Mouse (Mus musculus): ENCODE measurements at regions not wholly inside any gene's neighbourhood (a gene's known extent, or its start where the extent isn't known, plus 50 kb on each side); places are given as distances from the start of the nearest gene placed in this dataset.

GRCm38 (mm10) chr13:46040062-46040461 is 75.3 kb upstream of the Atxn1 start:
- H3K4me1 ChIP-seq (ENCODE audit: control insufficient read depth, insufficient read depth, low read length) = peaks cover 4% of the 10 kb centered on the region; the same call in 1 of the 2 replicates
- no peak for ATAC-seq (ENCODE audit: insufficient read depth, low FRiP score, low TSS enrichment)
- no peak overlapping the region for H3K9ac ChIP-seq (ENCODE audit: low read length)
- no peaks in the 10 kb centered on the region for H3K9me3 ChIP-seq (ENCODE audit: control insufficient read depth, low read length)
- H3K4me3 ChIP-seq (ENCODE audit: low read depth, low read length) = no peak overlapping the region
- H3K27ac ChIP-seq (ENCODE audit: low read depth, low read length) = no peak overlapping the region
- H3K4me2 ChIP-seq (ENCODE audit: low read depth) = no peak overlapping the region
- no peaks in the 10 kb centered on the region for H3K36me3 ChIP-seq (ENCODE audit: control insufficient read depth, insufficient read depth, low read length)
- H3K27me3 ChIP-seq (ENCODE audit: control insufficient read depth, insufficient read depth, low read length) = no peaks in the 10 kb centered on the region
- DNase-seq (ENCODE audit: low spot score) = no peak
- WGBS = 87% methylated on average over 5 of the region's 5 CpGs

- WGBS = 25% methylated on average over 10 of the region's 10 CpGs
- no peak for ATAC-seq (ENCODE audit: insufficient read depth, low FRiP score, low TSS enrichment)
- no peak for DNase-seq (ENCODE audit: low spot score)
- H3K4me3 ChIP-seq (ENCODE audit: low read depth, low read length) = no peak overlapping the region
- H3K27me3 ChIP-seq (ENCODE audit: control insufficient read depth, insufficient read depth, low read length) = no peaks in the 10 kb centered on the region
- H3K36me3 ChIP-seq (ENCODE audit: control insufficient read depth, insufficient read depth, low read length) = no peaks in the 10 kb centered on the region
- peak overlapping the region; percentile 29; the same call in 1 of the 2 replicates for H3K9ac ChIP-seq (ENCODE audit: low read length)
- H3K9me3 ChIP-seq (ENCODE audit: control insufficient read depth, low read length) = no peaks in the 10 kb centered on the region
- H3K27ac ChIP-seq (ENCODE audit: low read depth, low read length) = no peak overlapping the region
- peaks cover 4% of the 10 kb centered on the region; the same call in 1 of the 2 replicates for H3K4me1 ChIP-seq (ENCODE audit: control insufficient read depth, insufficient read depth, low read length)
- no peak overlapping the region for H3K4me2 ChIP-seq (ENCODE audit: low read depth)
Observed at GRCm38 (mm10) chr13:46038441-46039331, 73.9 kb upstream of the Atxn1 start.

GRCm38 (mm10) chr13:46032281-46032680 is 67.5 kb upstream of the Atxn1 start:
- Histone ChIP-seq H3K4me1 (ENCODE audit: control insufficient read depth, insufficient read depth, low read length) (no peaks in the 10 kb centered on the region), H3K27me3 (ENCODE audit: control insufficient read depth, insufficient read depth, low read length) (no peaks in the 10 kb centered on the region), H3K27ac (ENCODE audit: low read depth, low read length) (no peak overlapping the region), H3K4me3 (ENCODE audit: low read depth, low read length) (no peak overlapping the region), H3K9ac (ENCODE audit: low read length) (no peak overlapping the region), H3K9me3 (ENCODE audit: control insufficient read depth, low read length) (no peaks in the 10 kb centered on the region), H3K4me2 (ENCODE audit: low read depth) (no peak overlapping the region), H3K36me3 (ENCODE audit: control insufficient read depth, insufficient read depth, low read length) (no peaks in the 10 kb centered on the region)
- DNase-seq (ENCODE audit: low spot score) (no peak), ATAC-seq (ENCODE audit: insufficient read depth, low FRiP score, low TSS enrichment) (no peak)
- 83% methylated on average over 2 of the region's 2 CpGs for WGBS

GRCm38 (mm10) chr13:46026018-46026417 is 61.2 kb upstream of the Atxn1 start:
- Histone ChIP-seq H3K36me3 (ENCODE audit: control insufficient read depth, insufficient read depth, low read length) (no peaks in the 10 kb centered on the region), H3K9ac (ENCODE audit: low read length) (no peak overlapping the region), H3K27ac (ENCODE audit: low read depth, low read length) (no peak overlapping the region), H3K9me3 (ENCODE audit: control insufficient read depth, low read length) (no peaks in the 10 kb centered on the region), H3K27me3 (ENCODE audit: control insufficient read depth, insufficient read depth, low read length) (no peaks in the 10 kb centered on the region), H3K4me2 (ENCODE audit: low read depth) (no peak overlapping the region), H3K4me3 (ENCODE audit: low read depth, low read length) (no peak overlapping the region), H3K4me1 (ENCODE audit: control insufficient read depth, insufficient read depth, low read length) (no peaks in the 10 kb centered on the region; the same call in 1 of the 2 replicates)
- ATAC-seq (ENCODE audit: insufficient read depth, low FRiP score, low TSS enrichment) = no peak
- DNase-seq (ENCODE audit: low spot score) = no peak
- 48% methylated on average over 2 of the region's 2 CpGs for WGBS

GRCm38 (mm10) chr13:46023630-46024041 is 58.8 kb upstream of the Atxn1 start:
- no peak overlapping the region for H3K4me3 ChIP-seq (ENCODE audit: low read depth, low read length)
- no peaks in the 10 kb centered on the region for H3K36me3 ChIP-seq (ENCODE audit: control insufficient read depth, insufficient read depth, low read length)
- no peak overlapping the region for H3K27ac ChIP-seq (ENCODE audit: low read depth, low read length)
- H3K4me2 ChIP-seq (ENCODE audit: low read depth) = no peak overlapping the region
- no peaks in the 10 kb centered on the region; the same call in 1 of the 2 replicates for H3K4me1 ChIP-seq (ENCODE audit: control insufficient read depth, insufficient read depth, low read length)
- no peaks in the 10 kb centered on the region for H3K9me3 ChIP-seq (ENCODE audit: control insufficient read depth, low read length)
- DNase-seq (ENCODE audit: low spot score) (no peak), ATAC-seq (ENCODE audit: insufficient read depth, low FRiP score, low TSS enrichment) (no peak)
- H3K9ac ChIP-seq (ENCODE audit: low read length) = no peak overlapping the region
- no peaks in the 10 kb centered on the region for H3K27me3 ChIP-seq (ENCODE audit: control insufficient read depth, insufficient read depth, low read length)
- 72% methylated on average over 5 of the region's 5 CpGs for WGBS

- H3K27me3 ChIP-seq (ENCODE audit: control insufficient read depth, insufficient read depth, low read length) = no peaks in the 10 kb centered on the region
- H3K9ac ChIP-seq (ENCODE audit: low read length) = no peak overlapping the region
- ATAC-seq (ENCODE audit: insufficient read depth, low FRiP score, low TSS enrichment) (no peak), DNase-seq (ENCODE audit: low spot score) (no peak)
- no peak overlapping the region for H3K27ac ChIP-seq (ENCODE audit: low read depth, low read length)
- no peak overlapping the region for H3K4me3 ChIP-seq (ENCODE audit: low read depth, low read length)
- H3K4me2 ChIP-seq (ENCODE audit: low read depth) = no peak overlapping the region
- H3K4me1 ChIP-seq (ENCODE audit: control insufficient read depth, insufficient read depth, low read length) = no peaks in the 10 kb centered on the region; the same call in 1 of the 2 replicates
- H3K36me3 ChIP-seq (ENCODE audit: control insufficient read depth, insufficient read depth, low read length) = no peaks in the 10 kb centered on the region
- no peaks in the 10 kb centered on the region for H3K9me3 ChIP-seq (ENCODE audit: control insufficient read depth, low read length)
- 57% methylated on average over 5 of the region's 5 CpGs for WGBS
Observed at GRCm38 (mm10) chr13:46023187-46023586, 58.4 kb upstream of the Atxn1 start.

- Histone ChIP-seq H3K4me3 (ENCODE audit: low read depth, low read length) (no peak overlapping the region), H3K36me3 (ENCODE audit: control insufficient read depth, insufficient read depth, low read length) (no peaks in the 10 kb centered on the region), H3K27me3 (ENCODE audit: control insufficient read depth, insufficient read depth, low read length) (no peaks in the 10 kb centered on the region), H3K9ac (ENCODE audit: low read length) (no peak overlapping the region), H3K4me1 (ENCODE audit: control insufficient read depth, insufficient read depth, low read length) (no peaks in the 10 kb centered on the region; the same call in 1 of the 2 replicates), H3K4me2 (ENCODE audit: low read depth) (no peak overlapping the region), H3K9me3 (ENCODE audit: control insufficient read depth, low read length) (no peaks in the 10 kb centered on the region), H3K27ac (ENCODE audit: low read depth, low read length) (no peak overlapping the region)
- DNase-seq (ENCODE audit: low spot score) = no peak
- 83% methylated on average over 6 of the region's 6 CpGs for WGBS
- no peak for ATAC-seq (ENCODE audit: insufficient read depth, low FRiP score, low TSS enrichment)
Observed at GRCm38 (mm10) chr13:46020945-46021835, 56.4 kb upstream of the Atxn1 start.

GRCm38 (mm10) chr13:46019431-46020166 is 54.8 kb upstream of the Atxn1 start:
- WGBS = 45% methylated on average over 9 of the region's 9 CpGs
- no peak for DNase-seq (ENCODE audit: low spot score)
- no peak overlapping the region for H3K27ac ChIP-seq (ENCODE audit: low read depth, low read length)
- H3K9ac ChIP-seq (ENCODE audit: low read length) = no peak overlapping the region
- H3K4me2 ChIP-seq (ENCODE audit: low read depth) = no peak overlapping the region
- no peaks in the 10 kb centered on the region for H3K27me3 ChIP-seq (ENCODE audit: control insufficient read depth, insufficient read depth, low read length)
- no peak overlapping the region for H3K4me3 ChIP-seq (ENCODE audit: low read depth, low read length)
- no peaks in the 10 kb centered on the region for H3K36me3 ChIP-seq (ENCODE audit: control insufficient read depth, insufficient read depth, low read length)
- no peaks in the 10 kb centered on the region; the same call in 1 of the 2 replicates for H3K4me1 ChIP-seq (ENCODE audit: control insufficient read depth, insufficient read depth, low read length)
- no peak for ATAC-seq (ENCODE audit: insufficient read depth, low FRiP score, low TSS enrichment)
- H3K9me3 ChIP-seq (ENCODE audit: control insufficient read depth, low read length) = no peaks in the 10 kb centered on the region
